Mouse (Mus musculus): ENCODE measurements around the gene Ccdc88b.

DNA sequence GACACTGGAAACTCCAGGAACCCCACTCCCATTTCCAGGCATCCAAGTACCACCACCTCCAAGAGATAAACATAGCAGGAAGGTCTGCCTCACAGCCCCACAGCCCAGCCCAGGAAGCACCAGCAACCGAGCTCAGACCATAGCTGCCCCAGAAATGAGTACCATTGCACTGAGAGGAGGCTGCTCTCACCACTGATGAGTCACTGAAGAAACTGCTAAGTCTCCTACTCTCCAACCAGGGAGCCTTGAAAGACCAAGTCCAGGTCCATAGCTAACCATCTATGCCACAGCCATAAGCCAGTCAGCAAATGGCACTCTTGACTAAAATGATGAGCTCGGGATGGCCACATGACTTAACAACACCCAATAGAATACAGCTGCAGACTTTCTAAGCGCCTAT is 31.4 kb downstream of the Ccdc88b start:
- TF ChIP-seq POLR2A (IDR thresholded peaks at IDR 0.05; ENCODE audit: borderline replicate concordance, low read depth, low read length), result no peak
- no peak for TF ChIP-seq CTCF (IDR thresholded peaks at IDR 0.05; ENCODE audit: low read depth, low read length)
